Mouse (Mus musculus): ENCODE measurements around the gene Rab7. TPM values are rescaled to one million over a fixed set of nuclear protein-coding genes. Genes with fewer than 3 reads are reported as not detected.
"Not testable (repeated sequence)": the region's sequence is repeated elsewhere in the genome, so short reads cannot be mapped to it uniquely, and the experiment has no call there.

The Rab7 gene
- total RNA-seq, 2 experiments from 2014 or later, result 186 to 187 TPM

GRCm38 (mm10) chr6:88054081-88054835, 9.2 kb upstream of the Rab7 start:
- DNase-seq, result no peak

- DNase-seq, result no peak
These were observed 8.4 kb upstream of the Rab7 start for GRCm38 (mm10) chr6:88053228-88054080.

- DNase-seq, result no peak
These were observed 6.1 kb upstream of the Rab7 start for GRCm38 (mm10) chr6:88051206-88051605.

- no peak for DNase-seq
These were observed 3.9 kb upstream of the Rab7 start for GRCm38 (mm10) chr6:88049008-88049407.

GRCm38 (mm10) chr6:88047853-88048252, 2.8 kb upstream of the Rab7 start:
- no peak for DNase-seq

GRCm38 (mm10) chr6:88045406-88045766, 316 bp upstream of the Rab7 start:
- DNase-seq, result no peak

- DNase-seq, result no peak
These were observed 865 bp downstream of the Rab7 start for GRCm38 (mm10) chr6:88044234-88044576.

- DNase-seq, result no peak
These were observed 2.7 kb downstream of the Rab7 start for GRCm38 (mm10) chr6:88042336-88042735.

- no peak for DNase-seq
These were observed 3.8 kb downstream of the Rab7 start for GRCm38 (mm10) chr6:88041221-88041620.

GRCm38 (mm10) chr6:88039426-88039825, 5.6 kb downstream of the Rab7 start:
- DNase-seq, result no peak

- no peak for DNase-seq
These were observed 7.5 kb downstream of the Rab7 start for GRCm38 (mm10) chr6:88037471-88038045.

- no peak for DNase-seq
These were observed 11.6 kb downstream of the Rab7 start for GRCm38 (mm10) chr6:88033504-88033903.

- no peak for DNase-seq
These were observed 14.6 kb downstream of the Rab7 start for GRCm38 (mm10) chr6:88030432-88030831.

GRCm38 (mm10) chr6:88027390-88027789, 17.7 kb downstream of the Rab7 start:
- no peak for DNase-seq

GRCm38 (mm10) chr6:88023316-88023890, 21.7 kb downstream of the Rab7 start:
- no peak for DNase-seq

GRCm38 (mm10) chr6:88019154-88019553, 25.9 kb downstream of the Rab7 start:
- DNase-seq, result no peak

- DNase-seq, result no peak
These were observed 27.2 kb downstream of the Rab7 start for GRCm38 (mm10) chr6:88017821-88018220.

GRCm38 (mm10) chr6:88015797-88016196, 29.3 kb downstream of the Rab7 start:
- no peak for DNase-seq

GRCm38 (mm10) chr6:88013456-88013855, 31.6 kb downstream of the Rab7 start:
- no peak for DNase-seq

- no peak for DNase-seq
These were observed 32.5 kb downstream of the Rab7 start for GRCm38 (mm10) chr6:88012601-88013000.

GRCm38 (mm10) chr6:88011106-88011505, 34.0 kb downstream of the Rab7 start:
- DNase-seq, result not testable (repeated sequence)

- no peak for DNase-seq
These were observed 35.9 kb downstream of the Rab7 start for GRCm38 (mm10) chr6:88009209-88009608.

- DNase-seq, result not testable (repeated sequence)
These were observed 40.3 kb downstream of the Rab7 start for GRCm38 (mm10) chr6:88004773-88005172.

Measured in gastrocnemius, postnatal 10 days (tissue).